Mouse (Mus musculus): ENCODE data around the gene Socs7.

DNA sequence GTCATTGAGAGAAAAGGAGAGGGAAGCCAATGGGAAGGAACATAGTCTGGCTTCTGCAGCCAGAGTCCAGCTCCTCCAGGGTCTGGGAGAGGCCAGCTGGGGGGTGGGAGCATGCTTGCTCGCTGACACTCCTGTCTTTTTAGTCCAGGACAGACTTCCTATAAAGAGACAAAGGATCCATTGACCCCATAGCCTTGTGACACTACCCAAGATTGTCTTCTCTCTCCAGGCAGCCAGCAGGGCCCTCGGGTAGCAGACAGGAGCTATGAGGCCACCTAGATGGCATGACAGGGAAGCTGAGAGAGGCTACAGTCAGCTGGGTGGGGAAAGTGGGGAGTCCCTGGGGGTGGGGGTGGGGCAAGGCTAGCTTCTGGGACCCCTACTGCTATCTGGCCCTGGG is 40.4 kb downstream of the Socs7 start:
- no peak for TF ChIP-seq POLR2A (IDR thresholded peaks at IDR 0.05; ENCODE audit: control insufficient read depth, extremely low read depth, insufficient read depth, low read length, poor library complexity)
- TF ChIP-seq CTCF (IDR thresholded peaks at IDR 0.05; ENCODE audit: borderline replicate concordance, control insufficient read depth, extremely low read depth, insufficient read depth, low read length, poor library complexity), result no peak
